Mouse (Mus musculus) heart, postnatal 0 days (tissue): ENCODE measurements at regions not wholly inside any gene's neighbourhood (a gene's known extent, or its start where the extent isn't known, plus 50 kb on each side); places are given as distances from the start of the nearest gene placed in this dataset.

Experiments
- ATAC-seq: fragments of 200-750 bp; cut with Nextera tagmentation; 2 replicates; pipeline ENCODE4 v1.8.0; 2017; ENCODE audit warnings: low read depth, moderate number of reproducible peaks, moderate library complexity; ENCODE audit not compliant: insufficient read depth
- DNase-seq: peaks from one replicate; pipeline ENCODE4 v3.0.0-alpha.2; 2016; ENCODE audit warnings: low spot score
- H3K27ac ChIP-seq: fragments of 300-500 bp; sonication (generic); 2 replicates; pipeline ENCODE4 v1.5.1; 2014; ENCODE audit warnings: low read depth, mild to moderate bottlenecking
- H3K27me3 ChIP-seq: fragments of 300-500 bp; sonication (generic); 2 replicates; pipeline ENCODE4 v1.6.1; 2014; ENCODE audit warnings: low read length, mixed read lengths; ENCODE audit not compliant: control insufficient read depth, insufficient read depth
- H3K36me3 ChIP-seq: fragments of 300-500 bp; sonication (generic); replicated peaks from 2 replicates; pipeline ENCODE4 v1.6.1; 2014; ENCODE audit warnings: low read length, mixed read lengths; ENCODE audit not compliant: control insufficient read depth, insufficient read depth
- H3K4me1 ChIP-seq: fragments of 300-500 bp; sonication (generic); 2 replicates; pipeline ENCODE4 v1.6.1; 2014; ENCODE audit warnings: antibody characterized with exemption; ENCODE audit not compliant: control insufficient read depth, insufficient read depth
- H3K4me2 ChIP-seq: fragments of 300-500 bp; sonication (generic); 2 replicates; pipeline ENCODE4 v1.6.1; 2014; ENCODE audit warnings: low read depth, mild to moderate bottlenecking, low read length, moderate library complexity
- H3K4me3 ChIP-seq: fragments of 300-500 bp; sonication (generic); 2 replicates; pipeline ENCODE4 v1.5.1; 2014; ENCODE audit warnings: low read depth, low read length
- H3K9ac ChIP-seq: fragments of 300-500 bp; sonication (generic); replicated peaks from 2 replicates; pipeline ENCODE4 v1.6.1; 2014; ENCODE audit warnings: low read depth, low read length, mixed read lengths
- H3K9me3 ChIP-seq: fragments of 300-500 bp; sonication (generic); replicated peaks from 2 replicates; pipeline ENCODE4 v1.6.1; 2016; ENCODE audit warnings: low read length; ENCODE audit not compliant: control insufficient read depth
- CTCF ChIP-seq: IDR thresholded peaks from 2 replicates; pipeline ENCODE4 v1.5.1; 2016; ENCODE audit warnings: antibody characterized with exemption, control low read depth, low read depth
- EP300 ChIP-seq: IDR thresholded peaks from 2 replicates; pipeline ENCODE4 v1.6.1; 2016; ENCODE audit warnings: antibody characterized with exemption, low read depth
- WGBS: fragments of 180-500 bp; shearing (Covaris S2); extraction: QIAGEN DNeasy Blood & Tissue Kit; methylation state at CpG from one replicate; pipeline ENCODE4 v1.1.7; 2014; 5-methylcytosine and 5-hydroxymethylcytosine counted together

- Histone ChIP-seq H3K36me3 (no peaks in the 10 kb centered on the region), H3K4me3 (no peak overlapping the region), H3K27me3 (no peaks in the 10 kb centered on the region), H3K9ac (no peak overlapping the region), H3K27ac (no peak overlapping the region), H3K4me2 (no peak overlapping the region), H3K9me3 (no peaks in the 10 kb centered on the region), H3K4me1 (no peaks in the 10 kb centered on the region)
- TF ChIP-seq CTCF = no peak
- TF ChIP-seq EP300 = no peak
- 77% methylated on average over 1 of the region's 1 CpGs for WGBS
- DNase-seq = no peak
- ATAC-seq = no peak
These were observed 454.6 kb upstream of the Ptprd start for GRCm38 (mm10) chr4:78666326-78666725.

- ATAC-seq = no peak
- no peaks in the 10 kb centered on the region for H3K9me3 ChIP-seq
- no peak overlapping the region for H3K9ac ChIP-seq
- no peak for TF ChIP-seq EP300
- no peak for TF ChIP-seq CTCF
- no peaks in the 10 kb centered on the region for H3K36me3 ChIP-seq
- H3K4me1 ChIP-seq = no peaks in the 10 kb centered on the region
- no peak overlapping the region for H3K4me2 ChIP-seq
- 76% methylated on average over 1 of the region's 1 CpGs for WGBS
- DNase-seq = no peak
- no peak overlapping the region for H3K27ac ChIP-seq
- no peak overlapping the region for H3K4me3 ChIP-seq
- no peaks in the 10 kb centered on the region for H3K27me3 ChIP-seq
These were observed 431.0 kb upstream of the Ptprd start for GRCm38 (mm10) chr4:78642773-78643172.

GRCm38 (mm10) chr4:78606461-78606830 is 394.7 kb upstream of the Ptprd start:
- H3K36me3 ChIP-seq = no peaks in the 10 kb centered on the region
- DNase-seq = no peak
- no peaks in the 10 kb centered on the region for H3K9me3 ChIP-seq
- H3K4me1 ChIP-seq = 0 out of 2 replicates have a peak, but pooled peaks cover 4% of the 10 kb centered on the region
- TF ChIP-seq EP300 (no peak), CTCF (no peak)
- peak overlapping the region; percentile 58 for H3K4me2 ChIP-seq
- H3K27ac ChIP-seq = no peak overlapping the region
- H3K9ac ChIP-seq = no peak overlapping the region; the same call in 1 of the 2 replicates
- H3K4me3 ChIP-seq = peak overlapping the region; percentile 38
- no peak for ATAC-seq
- WGBS = 17% methylated on average over 18 of the region's 18 CpGs
- no peaks in the 10 kb centered on the region for H3K27me3 ChIP-seq

- H3K9ac ChIP-seq = no peak overlapping the region; the same call in 1 of the 2 replicates
- H3K9me3 ChIP-seq = no peaks in the 10 kb centered on the region
- H3K4me2 ChIP-seq = peak overlapping the region; percentile 58
- no peak for DNase-seq
- 0 out of 2 replicates have a peak, but pooled peaks cover 4% of the 10 kb centered on the region for H3K4me1 ChIP-seq
- H3K27ac ChIP-seq = no peak overlapping the region
- H3K4me3 ChIP-seq = peak overlapping the region; percentile 38
- H3K27me3 ChIP-seq = no peaks in the 10 kb centered on the region
- H3K36me3 ChIP-seq = no peaks in the 10 kb centered on the region
- ATAC-seq = no peak
- TF ChIP-seq CTCF (no peak), EP300 (no peak)
- 80% methylated on average over 4 of the region's 4 CpGs for WGBS
These were observed 394.2 kb upstream of the Ptprd start for GRCm38 (mm10) chr4:78605763-78606460.

- no peak overlapping the region for H3K9ac ChIP-seq
- 82% methylated on average over 2 of the region's 2 CpGs for WGBS
These were observed 369.8 kb upstream of the Ptprd start for GRCm38 (mm10) chr4:78581590-78581989.

GRCm38 (mm10) chr4:78565356-78565755 is 353.6 kb upstream of the Ptprd start:
- Histone ChIP-seq H3K27me3 (no peaks in the 10 kb centered on the region), H3K4me2 (no peak overlapping the region), H3K4me3 (no peak overlapping the region), H3K36me3 (no peaks in the 10 kb centered on the region), H3K9me3 (no peaks in the 10 kb centered on the region), H3K9ac (no peak overlapping the region), H3K27ac (no peak overlapping the region), H3K4me1 (no peaks in the 10 kb centered on the region)
- 79% methylated on average over 2 of the region's 2 CpGs for WGBS
- ATAC-seq (no peak), DNase-seq (no peak)
- no peak for TF ChIP-seq CTCF
- no peak for TF ChIP-seq EP300

More at GRCm38 (mm10) chr4:78581590-78581989, 369.8 kb upstream of the Ptprd start:
- ATAC-seq (no peak), DNase-seq (no peak)
- Histone ChIP-seq H3K27me3 (no peaks in the 10 kb centered on the region), H3K4me1 (no peaks in the 10 kb centered on the region), H3K9me3 (no peaks in the 10 kb centered on the region), H3K4me3 (no peak overlapping the region), H3K36me3 (no peaks in the 10 kb centered on the region), H3K27ac (no peak overlapping the region), H3K4me2 (no peak overlapping the region)
- no peak for TF ChIP-seq CTCF
- TF ChIP-seq EP300 = no peak
